Mouse (Mus musculus) left cerebral cortex, adult 18-20 months (tissue): ENCODE measurements around the gene Sipa1l3. TPM values are rescaled to one million over a fixed set of nuclear protein-coding genes. Genes with fewer than 3 reads are reported as not detected.

Source experiments
- DNase-seq, 2 experiments: peaks; one replicate each; pipeline ENCODE4 v3.0.0; 2021 to 2022; ENCODE audit warnings: low spot score in 2 of 2, mixed read lengths in 1 of 2
- total RNA-seq, 2 experiments: library from RNA; stranded (reverse); gene quantifications; 2 replicates each; pipeline ENCODE4 v1.2.3; 2021

The Sipa1l3 gene
- total RNA-seq, 2 experiments from 2014 or later: 54.7 to 54.9 TPM

DNA sequence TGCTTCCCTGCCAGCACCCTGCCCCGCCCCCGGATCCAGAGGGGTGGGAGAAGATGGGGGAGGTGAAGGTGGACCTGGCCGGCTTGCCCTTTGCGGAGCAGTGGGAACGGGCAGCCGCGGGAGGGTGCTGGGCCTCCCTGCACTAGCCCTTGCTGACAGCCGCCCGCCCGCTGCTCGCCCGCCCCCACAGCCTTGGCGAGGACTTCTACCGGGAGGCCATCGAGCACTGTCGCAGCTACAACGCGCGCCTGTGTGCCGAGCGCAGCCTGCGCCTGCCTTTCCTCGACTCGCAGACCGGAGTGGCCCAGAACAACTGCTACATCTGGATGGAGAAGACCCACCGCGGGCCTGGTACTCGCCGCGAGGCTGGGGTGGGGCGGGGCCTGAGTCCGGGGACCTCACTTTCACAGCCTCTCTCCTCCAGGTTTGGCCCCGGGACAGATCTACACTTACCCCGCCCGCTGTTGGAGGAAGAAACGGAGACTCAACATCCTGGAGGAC, 209.2 kb downstream of the Sipa1l3 start:
- peak; percentile 77 to 85 for DNase-seq

GRCm38 (mm10) chr7:29307350-29308104, 210.9 kb downstream of the Sipa1l3 start:
- peak; percentile 95 to 97 for DNase-seq

DNA sequence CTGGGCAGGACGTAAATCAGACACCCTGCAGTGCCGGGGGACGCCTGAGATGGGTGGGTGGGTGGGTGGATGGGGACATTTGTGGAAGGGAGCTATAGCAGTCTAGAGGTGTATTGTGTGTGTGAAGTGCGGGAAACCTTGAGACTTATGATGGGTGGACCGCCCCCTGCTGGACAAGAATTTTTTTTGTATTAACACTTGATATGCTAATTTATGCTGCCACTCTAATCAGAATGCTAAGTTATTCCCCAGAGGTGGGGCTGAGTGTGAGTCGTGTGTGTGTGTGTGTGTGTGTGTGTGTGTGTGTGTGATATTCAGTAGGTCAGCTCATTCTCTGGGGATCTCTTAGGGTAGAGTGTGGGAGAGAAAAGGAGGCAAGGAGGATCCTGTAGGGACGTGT, 211.8 kb downstream of the Sipa1l3 start:
- DNase-seq: no peak

GRCm38 (mm10) chr7:29306108-29306507, 212.3 kb downstream of the Sipa1l3 start:
- no peak for DNase-seq

DNA sequence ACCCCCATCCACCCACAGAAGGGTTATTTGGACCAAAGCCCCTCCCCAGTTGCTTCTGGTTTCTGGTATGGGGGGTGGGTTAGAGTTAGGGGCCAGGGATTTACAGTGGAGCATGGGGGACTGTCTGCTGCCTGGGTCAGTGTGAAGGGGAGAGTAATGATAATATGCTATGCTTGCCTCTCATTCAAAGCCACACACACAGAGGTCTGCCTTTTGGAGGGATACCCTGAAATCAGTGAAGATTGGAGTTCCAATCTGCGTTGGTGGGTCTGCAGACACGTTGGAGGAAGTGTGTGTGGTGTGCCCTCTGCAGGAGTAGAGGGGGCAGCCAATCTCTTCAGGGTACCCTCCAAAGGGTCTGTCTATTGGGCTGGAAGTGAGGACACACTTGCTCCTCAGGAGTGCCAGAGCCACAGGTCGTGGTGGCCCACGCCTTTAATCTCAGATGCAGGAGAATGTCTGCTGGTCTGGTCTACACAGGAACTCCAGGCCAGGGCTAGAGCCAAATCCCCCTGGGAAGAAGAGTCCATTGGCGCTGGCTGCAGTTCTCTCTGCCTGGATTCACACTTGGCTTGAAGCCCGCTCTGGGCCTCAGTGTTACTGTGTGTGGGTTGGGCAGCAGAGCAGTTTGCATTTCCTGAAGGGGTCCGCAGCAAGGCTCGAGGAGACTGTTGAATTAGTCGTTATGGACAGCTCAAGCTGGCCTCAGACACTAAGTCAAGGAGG, 213.0 kb downstream of the Sipa1l3 start:
- DNase-seq: no peak

- DNase-seq: no peak
Measured at GRCm38 (mm10) chr7:29304463-29305262, 213.8 kb downstream of the Sipa1l3 start.

DNA sequence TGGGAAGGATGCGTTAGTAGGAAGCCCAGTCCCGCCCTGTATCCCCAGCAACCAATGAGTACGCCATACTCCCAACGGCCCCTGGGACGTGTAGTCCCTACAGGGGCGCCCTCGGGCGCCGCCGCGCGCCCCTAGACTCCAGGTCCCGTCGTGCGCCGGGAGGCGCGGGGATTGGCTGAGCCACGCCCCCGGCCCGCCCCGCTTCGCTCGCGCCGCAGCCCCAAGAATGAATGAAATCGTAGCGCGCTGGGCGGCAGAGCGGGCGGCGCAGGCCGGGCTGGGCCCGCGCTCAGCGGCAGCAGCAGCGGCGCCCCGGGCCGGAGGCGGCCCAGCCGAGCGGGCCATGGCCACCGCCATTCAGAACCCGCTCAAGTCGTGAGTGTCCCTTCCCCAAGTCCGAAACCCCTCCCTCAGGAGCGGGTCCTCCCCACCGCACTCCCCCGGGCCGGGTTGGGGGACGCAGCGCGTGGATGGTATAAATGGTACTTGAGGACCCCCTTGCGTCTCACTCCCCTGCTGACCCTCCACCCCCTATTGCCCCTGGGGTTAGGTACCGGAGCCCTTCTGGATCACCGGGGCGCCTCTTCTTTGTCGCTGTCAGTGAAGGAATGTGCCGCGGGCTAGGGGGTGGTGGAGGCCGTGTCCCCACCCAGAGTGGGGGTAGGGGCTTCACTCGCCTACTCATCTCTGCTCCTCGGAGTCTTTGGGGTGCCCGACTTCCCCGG, 214.5 kb downstream of the Sipa1l3 start, which contains the start of gene Dpf1:
Gene Dpf1 (plus strand): TSS at position 214 of the 725 bp plus-strand sequence.
- peak; percentile 81 to 93 for DNase-seq

DNA sequence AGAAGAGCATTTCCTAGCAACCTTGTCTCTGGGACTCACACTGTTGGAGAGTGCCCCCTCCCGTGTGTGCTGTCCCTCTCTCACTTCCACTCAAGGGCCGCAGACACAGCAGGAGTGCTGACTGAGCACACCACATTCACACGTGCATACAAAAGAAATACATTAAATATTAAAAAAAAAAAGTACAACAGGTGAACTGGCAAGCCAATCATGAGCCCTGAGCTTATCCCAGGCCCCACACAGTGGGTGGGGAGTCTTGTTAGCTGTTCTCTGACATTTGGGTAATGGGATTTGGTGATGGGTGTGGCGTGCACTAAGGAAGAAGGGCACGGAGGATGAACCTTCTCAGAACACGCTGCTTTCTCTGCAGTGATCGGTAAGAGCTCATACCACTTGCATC, 215.8 kb downstream of the Sipa1l3 start:
- DNase-seq: no peak

GRCm38 (mm10) chr7:29301127-29301566, 217.3 kb downstream of the Sipa1l3 start:
- peak; percentile 67 to 80 for DNase-seq

- DNase-seq: no peak
Measured at GRCm38 (mm10) chr7:29296998-29297397, 221.4 kb downstream of the Sipa1l3 start.

DNA sequence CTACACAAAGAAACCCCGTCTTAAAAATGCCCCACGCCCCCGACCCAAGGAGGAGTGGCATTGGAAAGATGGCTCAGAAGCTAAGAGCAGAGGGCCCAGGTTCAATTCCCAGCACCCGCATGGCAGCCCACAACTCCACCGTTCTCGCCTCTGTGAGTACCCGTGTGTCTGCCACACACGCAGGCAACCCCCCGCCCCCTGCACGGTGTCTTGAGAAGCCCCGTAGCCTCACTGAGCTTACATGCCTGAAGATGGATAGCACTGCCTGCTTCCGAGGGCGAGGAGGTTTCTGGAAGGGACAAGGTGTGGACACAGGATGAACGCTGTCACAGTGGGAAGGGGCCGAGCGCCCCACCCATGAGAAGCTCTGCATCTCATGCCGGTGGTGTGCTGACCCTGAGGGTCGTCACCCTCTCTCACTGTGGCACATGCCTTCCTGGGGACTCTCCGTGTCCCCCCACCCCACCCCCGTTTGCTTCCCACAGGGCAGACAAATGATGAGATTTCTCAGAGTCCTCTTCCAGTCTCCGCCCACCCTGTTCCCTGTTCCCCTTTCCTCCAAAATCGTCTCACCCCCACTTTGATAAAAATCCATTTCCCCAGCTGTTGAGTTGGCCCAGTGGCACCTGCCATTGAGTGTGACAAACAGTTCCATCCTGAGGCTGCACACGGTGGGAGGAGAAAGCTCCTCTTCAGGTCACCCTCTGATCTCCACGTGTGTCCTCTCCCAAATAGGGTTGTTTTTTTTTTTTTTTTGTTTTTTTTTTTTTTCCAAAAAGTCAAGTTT, 222.4 kb downstream of the Sipa1l3 start:
- DNase-seq: no peak

GRCm38 (mm10) chr7:29294111-29294761, 224.2 kb downstream of the Sipa1l3 start:
- no peak for DNase-seq

- DNase-seq: no peak
Measured at GRCm38 (mm10) chr7:29293131-29294065, 225.0 kb downstream of the Sipa1l3 start.

DNA sequence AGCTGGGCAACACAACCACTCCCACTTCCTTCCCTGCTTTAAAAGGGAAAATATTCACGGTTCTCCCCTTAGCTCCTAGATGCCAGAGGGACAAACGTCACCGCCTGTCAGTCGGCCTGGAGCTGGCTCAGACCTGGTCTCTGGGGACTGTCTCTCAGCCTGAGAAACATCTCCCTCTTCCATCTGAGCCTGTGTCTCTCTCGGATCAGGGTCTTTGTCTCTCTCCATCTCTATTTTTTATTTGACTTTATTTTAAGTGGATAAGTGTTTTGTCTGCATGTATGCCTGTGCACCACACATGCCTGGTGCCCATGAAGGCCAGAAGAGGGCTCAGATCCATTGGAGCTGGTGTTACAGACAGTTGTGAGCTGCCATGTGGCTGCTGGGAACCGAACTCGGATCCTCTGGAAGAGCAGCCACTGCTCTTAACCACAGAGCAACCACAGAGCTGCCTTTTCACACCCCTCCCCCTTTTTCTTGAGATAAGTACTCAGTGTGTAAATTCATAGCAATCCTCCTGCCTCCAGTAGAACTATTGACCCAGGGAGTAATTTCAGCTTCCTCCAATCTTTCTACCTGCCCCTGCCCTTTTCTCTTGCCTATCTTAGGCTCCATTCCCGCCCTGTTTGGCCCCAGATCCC, 225.9 kb downstream of the Sipa1l3 start:
- no peak for DNase-seq

GRCm38 (mm10) chr7:29291616-29292457, 226.6 kb downstream of the Sipa1l3 start:
- DNase-seq: no peak

GRCm38 (mm10) chr7:29290691-29291485, 227.6 kb downstream of the Sipa1l3 start:
- DNase-seq: no peak
